Mouse (Mus musculus) skeletal muscle tissue, adult 2 months (tissue): ENCODE results near the gene Stx5a.
"Not testable (repeated sequence)": the region's sequence is repeated elsewhere in the genome, so short reads cannot be mapped to it uniquely, and the experiment has no call there.

ENCODE experiments used
- DNase-seq: peaks from one replicate; pipeline ENCODE4 v3.0.0-alpha.2; 2012; ENCODE audit warnings: low read depth, low spot score

Gene Stx5a

DNA sequence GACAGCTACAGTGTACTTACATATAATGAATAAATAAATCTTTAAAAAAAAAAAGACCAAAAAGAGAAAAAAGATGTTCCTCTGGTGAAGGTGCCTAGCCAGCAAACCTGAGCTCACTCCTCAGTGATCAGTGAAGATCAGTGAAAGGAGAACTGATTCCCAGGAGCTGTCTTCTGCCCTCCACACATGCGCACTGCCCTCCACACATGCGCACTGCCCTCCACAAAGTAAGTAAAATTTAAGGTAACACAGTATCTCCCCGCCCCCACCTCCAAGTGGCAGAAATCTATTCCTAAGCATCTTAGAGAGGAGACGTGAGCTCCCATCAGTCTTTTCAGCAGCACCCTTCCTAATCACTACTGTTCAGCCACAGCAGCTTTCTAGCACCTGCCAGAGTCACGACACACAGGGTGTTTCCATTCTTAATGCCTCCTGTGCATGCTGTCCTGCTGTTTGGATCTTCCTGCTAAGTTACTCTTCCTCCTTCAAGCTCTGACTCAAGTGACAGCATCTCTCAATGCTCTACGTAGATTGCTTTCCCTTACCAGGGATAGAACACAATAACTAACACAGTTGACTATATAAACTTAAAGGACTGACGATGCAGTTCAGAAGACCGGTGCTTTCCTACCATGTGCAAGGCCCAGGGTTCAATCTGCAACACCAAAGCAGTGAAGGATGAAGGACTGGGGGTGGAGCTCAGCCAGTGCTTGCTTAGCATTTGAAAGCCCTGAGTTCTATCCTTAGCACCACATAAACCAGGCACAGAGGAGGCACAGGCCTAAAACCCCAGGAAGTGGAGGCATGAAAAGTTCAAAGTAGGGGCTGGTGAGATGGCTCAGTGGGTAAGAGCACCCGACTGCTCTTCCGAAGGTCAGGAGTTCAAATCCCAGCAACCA lies 25.1 kb upstream of the Stx5a start:
- DNase-seq = no peak

DNA sequence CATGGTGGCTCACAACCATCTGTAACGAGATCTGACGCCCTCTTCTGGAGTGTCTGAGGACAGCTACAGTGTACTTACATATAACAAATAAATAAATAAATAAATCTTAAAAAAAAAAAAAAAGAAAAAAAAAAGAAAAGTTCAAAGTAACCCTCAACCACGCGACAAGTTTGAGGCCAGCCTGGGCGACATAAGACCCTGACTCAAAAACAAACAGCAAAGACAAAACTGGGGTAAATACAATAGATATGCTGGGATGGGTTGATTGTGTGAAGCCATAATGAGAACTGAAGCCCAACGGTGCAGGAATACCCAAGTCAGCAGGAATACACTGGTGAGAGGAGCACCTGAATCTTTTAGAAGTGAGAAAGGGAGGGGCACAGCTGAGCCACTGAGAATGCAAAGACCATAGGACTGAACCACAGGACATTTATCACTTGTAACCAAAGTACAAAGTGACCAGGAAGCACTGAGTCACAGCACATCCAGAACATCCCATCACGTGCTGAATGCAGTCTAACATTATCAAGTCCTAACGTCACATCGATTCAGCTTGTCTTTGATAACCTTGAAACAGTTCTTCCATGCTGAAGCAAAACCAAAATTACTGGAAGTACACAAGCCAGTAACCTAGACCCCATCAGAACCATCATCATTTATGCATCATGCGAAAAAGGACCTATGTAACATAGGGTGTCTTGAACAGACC lies 24.3 kb upstream of the Stx5a start:
- DNase-seq = no peak

DNA sequence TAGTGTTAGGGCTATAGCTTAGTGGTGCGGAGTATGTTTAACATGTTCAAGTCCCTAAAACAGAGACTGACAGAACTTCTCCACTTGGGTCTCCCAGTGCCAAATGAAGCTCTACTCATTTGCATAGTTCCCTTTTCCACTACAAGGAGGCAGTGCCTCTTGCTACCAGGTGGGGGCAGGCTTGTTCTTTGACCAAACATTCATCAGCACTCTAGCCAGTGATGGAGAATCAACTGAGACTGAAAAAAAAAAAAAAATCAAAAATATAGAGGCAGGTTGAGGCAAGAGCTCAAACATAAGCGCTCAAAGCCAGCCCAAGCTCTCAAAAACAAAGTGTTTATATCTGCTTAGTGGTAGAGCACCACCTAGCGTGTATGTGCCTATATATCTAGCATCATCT lies 22.9 kb upstream of the Stx5a start:
- peak; percentile 43 for DNase-seq

DNA sequence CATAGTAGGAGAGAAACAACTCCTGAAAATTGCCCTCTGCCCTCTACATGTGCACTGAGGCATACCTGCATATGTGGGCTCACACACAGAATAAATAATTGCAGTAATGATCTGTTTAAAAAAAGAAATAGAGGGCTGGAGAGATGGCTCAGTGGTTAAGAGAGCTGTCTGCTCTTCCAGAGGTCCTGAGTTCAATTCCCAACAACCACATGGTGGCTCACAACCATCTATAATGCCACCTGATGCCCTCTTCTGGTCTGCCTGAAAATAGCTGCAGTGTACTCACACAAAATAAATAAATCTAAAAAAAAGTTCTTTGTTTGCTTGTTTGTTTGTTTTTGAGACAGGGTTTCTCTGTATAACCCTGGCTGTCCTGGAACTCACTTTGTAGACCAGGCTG lies 22.2 kb upstream of the Stx5a start:
- not testable (repeated sequence) for DNase-seq

DNA sequence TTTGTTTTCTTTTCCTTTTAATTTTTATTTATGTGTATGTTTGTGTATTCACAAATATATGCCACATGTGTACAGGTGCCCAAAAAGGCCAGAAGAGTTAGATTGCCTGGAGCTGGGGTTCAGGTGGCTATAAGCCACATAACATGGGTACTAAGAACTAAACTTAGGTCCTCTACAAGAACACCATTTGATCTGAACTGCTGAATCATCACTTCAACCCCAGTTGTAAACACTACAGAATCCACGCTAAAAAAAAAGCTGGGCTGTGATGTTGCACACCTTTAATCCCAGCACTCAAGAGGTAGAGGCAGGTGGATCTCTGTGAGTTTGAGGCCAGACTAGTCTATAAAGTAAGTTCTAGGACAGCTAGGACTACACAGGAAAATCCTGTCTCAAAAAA lies 19.8 kb upstream of the Stx5a start:
- DNase-seq = no peak

DNA sequence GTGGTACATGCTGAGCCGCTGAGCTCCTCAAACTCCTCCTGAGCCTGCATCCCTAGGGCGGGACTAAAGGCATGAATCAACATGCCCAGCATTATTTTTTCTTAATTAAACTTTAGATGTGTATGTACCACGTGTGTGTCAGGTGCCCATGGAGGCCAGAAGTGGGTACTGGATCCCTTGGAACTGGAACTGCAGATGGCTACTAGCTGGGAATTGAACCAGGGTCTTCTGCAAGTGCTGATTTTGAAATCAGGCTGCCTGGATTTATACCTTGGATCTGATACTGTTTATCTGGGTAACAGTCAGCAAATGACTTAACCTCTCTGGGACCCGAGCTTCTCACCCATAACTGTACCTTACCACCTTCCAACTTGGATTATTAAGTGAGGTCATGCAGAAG lies 19.2 kb upstream of the Stx5a start:
- no peak for DNase-seq

DNA sequence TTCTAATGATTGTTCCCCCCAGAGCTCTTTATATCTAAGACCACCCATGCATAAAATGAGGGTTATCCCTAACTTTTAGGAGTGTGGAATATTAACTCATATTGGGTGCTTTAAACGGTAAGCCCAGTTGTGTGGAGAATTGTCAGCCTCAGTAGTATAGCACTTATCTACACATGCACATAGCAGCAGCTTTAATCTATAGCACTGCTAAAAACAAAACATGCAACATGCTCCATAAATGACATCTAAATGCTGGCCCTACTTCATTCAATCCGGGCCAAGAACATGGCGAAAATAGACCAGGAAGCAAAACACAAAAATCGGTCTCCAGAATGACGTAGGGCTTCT lies 18.7 kb upstream of the Stx5a start:
- no peak for DNase-seq

DNA sequence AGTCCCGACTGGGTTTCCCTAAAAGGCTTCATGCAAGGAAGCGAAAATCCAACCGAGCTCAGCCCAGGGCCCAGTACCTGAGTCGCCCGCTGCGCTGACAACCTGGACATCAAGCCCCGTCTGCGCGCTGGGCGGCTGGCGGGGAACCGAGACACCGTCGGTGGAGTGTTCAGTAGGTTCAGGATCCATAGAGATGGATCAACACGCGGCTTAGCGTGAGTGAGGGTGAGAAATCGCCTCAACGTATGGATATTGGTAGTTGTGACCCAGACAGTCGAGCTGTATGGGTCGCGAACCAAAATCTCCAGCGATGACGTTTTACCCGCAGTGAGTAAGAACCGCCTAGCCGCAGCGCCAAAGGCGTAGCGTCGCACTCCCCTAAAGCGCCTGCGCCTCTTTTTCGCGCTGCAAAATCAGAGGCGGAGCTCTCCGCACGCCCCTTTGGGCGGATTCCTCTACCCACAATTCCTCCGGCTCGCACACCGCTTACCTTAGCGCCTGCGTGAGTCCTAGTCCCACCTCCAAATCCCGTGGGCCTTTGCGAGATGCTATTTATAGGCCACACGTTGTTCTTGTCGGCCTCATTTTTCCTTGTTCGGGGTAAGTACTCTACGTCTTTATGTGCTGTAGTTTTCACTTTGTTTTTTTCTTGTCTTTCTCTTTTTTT lies 18.2 kb upstream of the Stx5a start, which contains the start of gene Slc3a2:
TSS of gene Slc3a2 (minus strand) at position 463 of the 667 bp plus-strand sequence.
- peak; percentile 98 for DNase-seq

DNA sequence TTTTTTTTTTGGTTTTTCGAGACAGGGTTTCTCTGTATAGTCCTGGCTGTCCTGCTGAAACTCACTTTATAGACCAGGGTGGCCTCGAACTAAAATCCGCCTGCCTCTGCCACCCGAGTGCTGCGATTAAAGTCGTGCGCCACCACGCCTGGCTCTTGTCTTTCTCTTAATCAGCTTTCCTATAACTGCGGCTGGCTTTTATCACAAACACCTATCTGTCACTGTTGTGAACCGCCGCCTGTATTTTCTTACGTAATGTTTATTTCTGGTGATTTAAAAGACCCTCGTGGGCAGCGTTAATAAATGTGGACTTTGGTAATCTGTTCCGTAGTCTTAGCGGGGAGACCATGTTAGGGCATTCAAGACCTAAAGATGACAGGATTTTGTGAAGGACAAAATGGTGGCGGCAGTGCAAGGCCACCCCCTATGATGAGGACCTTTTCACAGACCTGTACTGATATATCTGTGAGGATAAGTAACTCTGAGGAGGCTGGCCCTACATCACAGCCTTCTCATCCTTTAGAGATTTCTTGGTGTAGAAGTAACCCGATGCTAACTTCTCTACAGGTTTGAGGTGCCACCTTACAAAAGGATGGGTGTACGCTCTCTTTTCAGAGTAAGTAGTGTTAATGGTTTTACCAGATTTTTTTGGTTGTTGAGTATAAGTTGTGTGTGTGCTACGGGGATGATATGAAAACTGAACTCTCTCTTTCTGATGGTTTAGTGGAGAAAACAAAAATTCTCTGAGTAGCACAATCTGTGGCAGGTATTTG lies 17.5 kb upstream of the Stx5a start:
- DNase-seq = no peak

DNA sequence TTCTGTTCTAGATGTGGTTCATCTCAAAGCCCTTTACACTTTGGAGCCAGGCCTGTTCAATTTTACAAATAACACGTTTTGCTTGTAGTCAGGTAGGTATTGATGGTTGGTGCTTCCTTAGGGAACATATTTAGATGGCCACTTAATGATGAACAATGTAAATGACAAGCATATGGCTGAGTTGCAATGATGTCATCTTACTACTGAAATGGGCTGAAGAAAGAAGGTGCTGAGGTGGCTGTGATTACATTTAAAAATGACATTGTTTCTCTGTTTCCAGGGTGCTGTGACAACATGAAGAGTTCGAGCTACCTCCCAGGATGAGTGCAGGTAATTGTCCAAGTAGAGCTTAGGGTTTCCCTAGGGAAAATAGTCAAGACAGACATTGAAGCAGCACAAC lies 16.8 kb upstream of the Stx5a start:
- DNase-seq = no peak

DNA sequence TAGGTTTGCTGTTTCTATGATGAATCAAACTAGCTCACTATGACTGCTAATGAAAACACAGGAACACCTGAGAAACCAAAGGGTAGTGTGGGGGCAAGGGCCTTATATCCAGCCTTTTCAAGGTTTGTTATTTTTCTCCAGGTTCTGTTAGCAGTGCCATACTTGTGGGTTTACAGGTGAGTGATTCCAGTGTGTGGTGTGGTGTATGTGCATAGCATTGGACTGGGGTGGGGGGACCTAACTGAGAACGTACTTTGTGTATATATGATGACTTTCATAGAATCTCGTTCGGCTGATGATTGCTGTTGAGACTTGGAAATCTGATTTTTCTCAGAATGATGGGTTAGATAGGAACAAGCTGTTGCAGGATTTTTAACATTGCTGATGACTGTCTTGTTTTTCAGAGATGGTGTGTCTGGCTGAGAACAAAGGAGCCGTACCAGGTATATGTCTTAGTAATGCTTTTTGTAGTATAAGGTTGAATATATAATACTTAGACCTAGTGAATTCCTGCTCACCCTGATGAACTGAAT lies 16.1 kb upstream of the Stx5a start:
- DNase-seq = no peak

DNA sequence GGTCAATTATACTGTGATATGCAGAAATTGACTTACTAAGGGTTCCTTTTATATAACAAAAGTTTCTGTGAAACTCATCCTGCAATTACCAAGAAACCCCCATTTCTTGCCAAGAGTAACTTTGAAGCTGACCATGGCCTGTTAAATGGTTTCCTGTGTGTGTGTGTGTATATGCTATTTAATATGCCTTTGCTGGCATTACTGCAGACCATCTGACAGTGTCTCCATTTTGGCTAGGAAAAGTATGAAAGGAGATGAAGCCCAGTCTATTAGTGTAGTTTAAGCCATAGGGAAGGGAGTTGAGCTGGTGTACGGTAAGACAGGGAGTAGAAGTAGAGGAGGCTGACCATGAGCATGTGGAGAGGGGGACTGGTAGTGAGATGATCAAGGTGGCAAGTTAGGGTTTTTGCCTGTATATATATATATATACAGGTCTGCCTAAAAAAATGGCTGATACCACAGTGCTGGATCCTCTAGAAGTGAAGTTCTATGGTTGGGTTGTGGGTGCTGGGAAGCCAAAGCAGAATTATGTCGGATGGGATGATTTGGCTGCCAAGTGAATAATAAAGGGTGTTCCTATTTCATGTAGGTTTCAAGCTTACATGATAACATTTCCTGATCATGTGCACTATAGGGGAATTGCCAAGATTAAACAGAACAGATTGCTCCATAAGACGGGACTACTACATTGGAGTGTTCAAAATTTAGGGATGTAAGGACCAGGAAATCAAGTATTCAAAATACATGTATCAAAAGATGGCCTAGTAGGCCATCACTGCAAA lies 14.4 kb upstream of the Stx5a start:
- no peak for DNase-seq

DNA sequence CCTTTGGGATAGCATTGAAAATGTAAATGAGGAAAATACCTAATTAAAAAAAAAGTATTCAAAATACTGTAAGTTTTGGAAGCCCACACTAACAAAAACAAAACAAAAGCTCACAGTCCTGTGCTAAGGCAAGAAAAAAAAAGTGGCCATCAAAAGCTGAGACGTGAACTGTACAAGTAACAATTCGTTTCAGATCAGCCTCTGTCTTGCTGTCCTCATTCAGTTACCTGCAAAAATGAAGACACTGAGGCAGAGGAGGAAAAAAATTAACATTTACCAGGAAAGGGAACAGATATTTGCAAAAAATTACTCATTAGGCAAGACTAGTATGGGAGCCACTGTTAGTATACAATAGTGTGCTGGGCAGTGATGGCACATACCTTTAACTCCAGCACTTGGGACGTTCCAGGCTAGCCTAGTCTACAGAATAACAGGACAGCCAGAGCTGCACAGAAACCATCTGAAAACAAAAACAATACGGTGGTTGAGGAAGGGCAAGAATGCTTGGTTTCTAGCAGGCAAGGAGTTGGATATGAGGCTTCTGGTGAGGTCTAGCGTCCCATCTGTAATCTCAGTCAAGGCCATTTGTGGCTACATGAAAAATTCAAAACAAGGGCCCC lies 13.6 kb upstream of the Stx5a start:
- no peak for DNase-seq

DNA sequence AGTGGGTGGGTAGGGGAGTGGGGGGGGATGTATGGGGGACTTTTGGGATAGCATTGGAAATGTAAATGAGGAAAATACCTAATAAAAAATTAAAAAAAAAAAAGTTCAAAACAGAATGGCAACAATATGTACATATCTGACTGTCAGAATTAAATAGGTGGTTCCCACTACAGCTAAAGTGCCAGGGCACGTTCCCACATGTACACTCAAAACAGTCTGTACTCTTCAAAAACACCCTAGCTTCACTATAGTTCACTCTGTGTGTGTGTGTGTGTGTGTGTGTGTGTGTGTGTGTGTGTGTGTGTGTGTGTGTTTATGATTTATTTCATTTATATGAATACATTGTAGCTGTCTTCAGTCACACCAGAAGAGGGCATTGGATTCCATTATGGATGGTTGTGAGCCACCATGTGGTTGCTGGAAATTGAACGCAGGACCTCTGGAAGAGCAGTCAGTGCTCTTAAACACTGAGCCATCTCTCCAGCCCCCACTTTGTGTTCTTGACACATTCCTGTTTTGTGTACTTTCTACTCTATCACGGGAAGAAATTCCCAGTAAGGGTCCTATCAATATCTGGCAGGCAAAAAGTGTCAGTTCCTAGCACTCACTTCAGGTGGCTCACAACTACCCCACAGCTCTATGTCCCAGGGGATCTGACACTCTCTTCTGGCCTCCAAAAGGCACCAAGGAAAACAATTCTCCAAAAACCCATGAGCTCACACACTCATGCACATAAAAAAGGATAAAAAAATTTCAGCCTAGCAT lies 12.7 kb upstream of the Stx5a start:
- not testable (repeated sequence) for DNase-seq

DNA sequence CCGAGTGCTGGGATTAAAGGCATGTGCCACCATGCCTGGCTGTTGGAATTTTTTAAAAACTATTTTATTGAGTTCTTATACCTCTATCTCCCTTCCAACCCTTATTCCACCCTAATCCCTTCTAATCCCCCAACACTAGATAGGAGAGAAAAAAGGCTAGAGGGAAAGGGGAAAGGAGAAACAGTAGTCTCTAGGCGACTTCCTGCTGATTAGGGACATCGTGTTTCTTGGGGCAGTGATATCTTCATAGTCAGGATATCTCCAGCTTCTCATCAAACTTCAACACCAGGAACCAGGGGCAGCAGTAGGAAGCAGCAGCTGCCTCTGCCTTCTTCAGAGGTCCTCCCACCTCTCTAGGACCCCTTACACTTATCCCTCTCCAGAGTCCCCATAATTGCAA lies 6.9 kb upstream of the Stx5a start:
- DNase-seq = no peak

DNA sequence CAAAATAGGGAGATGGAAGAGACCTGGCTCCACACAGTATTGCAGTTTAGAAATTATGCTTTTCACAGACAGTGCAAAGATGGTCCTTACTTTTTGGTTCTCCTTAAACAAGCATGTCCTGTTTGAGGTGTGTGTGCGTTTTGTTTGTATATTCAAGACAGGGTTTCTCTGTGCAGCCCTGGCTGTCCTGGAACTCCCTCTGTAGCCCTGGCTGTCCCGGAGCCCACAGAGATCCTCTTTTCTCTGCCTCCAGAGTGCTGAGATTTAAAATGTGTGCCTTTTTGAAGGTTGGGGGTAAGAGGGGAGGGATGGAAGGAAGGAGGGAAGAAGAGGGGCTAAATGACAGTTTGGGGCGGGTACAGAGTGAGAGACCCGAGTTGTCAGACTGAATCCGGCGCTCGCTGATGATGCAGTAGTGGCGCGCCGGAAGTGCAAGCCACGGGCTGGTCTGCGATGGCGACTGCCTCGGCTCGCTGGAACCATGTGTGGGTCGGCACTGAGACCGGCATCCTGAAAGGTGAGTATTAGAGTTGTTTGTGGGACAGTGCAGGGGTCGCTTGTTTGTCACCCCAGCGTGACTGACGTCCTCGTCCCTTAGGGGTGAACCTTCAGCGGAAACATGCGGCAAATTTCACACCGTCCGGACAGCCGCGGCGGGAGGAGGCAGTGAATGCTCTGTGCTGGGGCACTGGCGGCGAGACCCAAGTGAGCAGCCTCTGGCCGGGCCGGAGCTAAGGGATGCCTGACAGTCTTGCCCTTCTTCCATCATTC lies 5.6 kb upstream of the Stx5a start, which contains the start of gene Wdr74:
TSS of gene Wdr74 (plus strand) at position 439 of the 771 bp plus-strand sequence.
- peak; percentile 80 for DNase-seq

DNA sequence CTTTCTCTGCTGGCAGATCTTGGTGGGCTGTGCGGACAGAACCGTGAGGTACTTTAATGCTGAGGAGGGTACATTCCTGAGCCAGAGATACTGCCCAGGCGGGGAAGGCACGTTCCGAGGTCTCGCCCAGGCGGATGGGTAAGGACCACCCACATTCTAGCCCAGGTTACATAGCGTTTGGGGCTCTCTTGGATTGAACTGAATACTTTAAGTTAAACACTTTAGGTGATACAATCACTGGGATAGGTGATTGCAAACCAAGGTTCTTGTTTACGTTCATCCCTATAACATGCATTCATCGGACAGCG lies 5.1 kb upstream of the Stx5a start:
- no peak for DNase-seq

DNA sequence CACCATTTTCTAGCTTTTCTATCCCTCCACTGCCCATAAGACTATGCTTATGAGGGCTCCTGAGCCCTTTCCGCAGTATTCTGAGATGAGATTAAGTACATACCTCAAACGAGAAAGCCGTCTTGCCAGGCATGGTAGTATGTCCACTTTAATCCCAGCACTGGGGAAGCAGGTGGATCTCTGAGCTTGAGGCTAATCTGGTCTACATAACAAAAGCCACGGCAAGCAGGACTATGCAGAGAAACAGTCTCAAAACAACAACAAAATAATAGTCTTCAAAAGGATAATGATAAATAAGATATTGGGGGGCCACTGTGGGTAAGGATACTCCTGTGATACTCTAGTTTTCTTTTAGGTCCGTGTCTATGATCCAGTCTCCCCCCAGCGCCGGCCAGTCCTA lies 2.3 kb upstream of the Stx5a start:
- DNase-seq = no peak

DNA sequence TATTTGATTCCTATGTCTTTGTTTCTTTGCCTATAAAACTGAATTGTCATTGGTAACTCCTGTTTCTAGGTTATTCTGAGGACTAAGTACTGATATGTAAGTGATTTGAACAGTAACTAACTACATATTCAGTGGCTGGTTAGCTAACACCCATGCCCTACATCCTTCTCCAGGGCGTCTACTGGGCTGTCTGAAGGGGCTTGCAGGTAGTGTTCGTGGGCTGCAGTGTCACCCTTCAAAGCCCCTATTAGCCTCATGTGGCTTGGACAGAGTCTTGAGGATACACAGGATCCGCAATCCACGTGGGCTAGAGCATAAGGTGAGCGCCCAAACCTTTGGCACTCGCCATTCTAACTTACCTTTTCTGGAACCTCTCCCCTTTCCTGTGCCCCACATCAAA lies 1.6 kb upstream of the Stx5a start:
- no peak for DNase-seq
